Mouse (Mus musculus) adrenal gland, adult 2 months (tissue): Measurements from ENCODE around the gene Xrra1. TPM values are rescaled to one million over a fixed set of nuclear protein-coding genes. Genes with fewer than 3 reads are reported as not detected.
A peak's percentile ranks its signal among the peaks of the same experiment; 100 is the strongest.
"Not testable (repeated sequence)": the region's sequence is repeated elsewhere in the genome, so short reads cannot be mapped to it uniquely, and the experiment has no call there.

Experiments used
- DNase-seq: peaks from one replicate; pipeline ENCODE4 v3.0.0; 2021
- polyA plus RNA-seq: library from polyadenylated mRNA; depleted of rRNA; stranded (reverse); fragments of >200 nt; gene quantifications from 2 replicates; pipeline ENCODE4 v1.2.3, GENCODE M21; 2012
- total RNA-seq, 2 experiments: library from RNA; stranded (reverse); gene quantifications; 2 replicates each; pipeline ENCODE4 v1.2.3; 2021

The Xrra1 gene
- total and polyA plus RNA-seq, 3 experiments, result 0.41 to 64.4 (median 10.0) TPM

GRCm38 (mm10) chr7:99896905-99897304 lies 38.0 kb downstream of the Xrra1 start:
- no peak for DNase-seq

DNA sequence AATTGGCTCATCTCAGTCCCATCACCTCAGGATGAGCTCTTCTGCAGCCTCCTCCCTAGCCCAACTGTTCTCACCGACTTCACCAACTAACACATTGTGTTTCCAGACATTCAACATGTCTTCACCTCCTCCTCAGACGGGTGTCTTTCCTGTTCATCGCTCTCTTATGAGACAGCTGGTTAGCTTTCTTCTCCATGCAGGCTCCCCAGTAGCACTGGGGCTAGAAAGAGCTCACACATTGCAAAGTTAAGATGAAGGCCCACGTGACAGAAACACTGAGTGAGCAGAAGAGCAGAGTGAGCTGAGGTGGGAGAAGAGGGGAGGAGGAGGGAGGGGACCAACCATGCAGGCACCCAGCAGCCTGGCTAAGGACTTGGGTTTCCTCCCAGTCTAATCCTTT lies 43.3 kb downstream of the Xrra1 start:
- DNase-seq, result no peak

GRCm38 (mm10) chr7:99902918-99903665 lies 44.2 kb downstream of the Xrra1 start:
- no peak for DNase-seq

DNA sequence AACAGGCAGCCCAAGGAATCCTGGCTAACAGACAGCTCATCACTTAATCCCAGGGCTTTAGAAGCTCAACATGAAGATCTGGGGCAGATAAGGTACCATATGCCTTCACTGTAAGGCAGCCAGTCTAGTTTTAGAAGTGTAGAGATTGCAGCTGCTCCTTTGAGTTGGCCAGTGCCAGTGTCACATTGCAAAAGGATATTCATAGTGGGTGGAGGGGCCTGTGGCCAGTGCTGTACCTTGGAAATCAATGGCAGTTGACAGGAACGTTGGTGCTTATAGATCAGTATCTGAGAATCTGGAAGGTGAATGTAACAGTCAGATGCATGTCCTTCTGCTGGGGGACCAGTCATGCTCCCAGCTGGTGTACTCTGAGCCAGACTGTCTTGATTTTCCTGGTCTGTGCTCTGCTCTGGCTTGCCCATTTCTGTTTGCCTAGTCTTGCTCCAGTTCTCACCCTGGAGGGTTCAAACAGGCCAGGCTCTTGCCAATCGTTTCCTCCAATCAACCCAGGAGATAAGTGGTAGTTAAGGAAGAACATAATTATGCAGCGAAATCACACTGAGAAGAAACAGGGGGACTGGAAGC lies 45.6 kb downstream of the Xrra1 start:
- peak; percentile 46 for DNase-seq

DNA sequence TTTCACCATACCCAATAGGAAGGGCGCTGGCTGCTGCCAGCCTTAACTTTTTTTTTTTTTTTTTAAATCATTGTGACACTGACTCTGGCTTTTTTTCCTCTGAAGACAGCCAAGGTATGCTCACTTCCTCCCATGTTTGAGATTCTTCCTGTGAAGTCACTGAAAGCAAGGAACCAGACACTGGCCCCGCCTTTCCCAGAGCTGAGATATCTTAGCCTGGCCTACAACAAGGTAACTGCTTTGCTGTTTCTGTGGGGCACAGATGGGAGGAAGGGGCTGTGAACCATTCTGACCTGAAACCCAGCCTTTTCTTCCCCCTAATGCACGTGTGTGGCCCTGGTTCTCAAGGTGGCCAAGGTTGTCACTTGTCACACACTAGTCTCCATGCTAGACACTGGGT lies 47.4 kb downstream of the Xrra1 start:
- no peak for DNase-seq

DNA sequence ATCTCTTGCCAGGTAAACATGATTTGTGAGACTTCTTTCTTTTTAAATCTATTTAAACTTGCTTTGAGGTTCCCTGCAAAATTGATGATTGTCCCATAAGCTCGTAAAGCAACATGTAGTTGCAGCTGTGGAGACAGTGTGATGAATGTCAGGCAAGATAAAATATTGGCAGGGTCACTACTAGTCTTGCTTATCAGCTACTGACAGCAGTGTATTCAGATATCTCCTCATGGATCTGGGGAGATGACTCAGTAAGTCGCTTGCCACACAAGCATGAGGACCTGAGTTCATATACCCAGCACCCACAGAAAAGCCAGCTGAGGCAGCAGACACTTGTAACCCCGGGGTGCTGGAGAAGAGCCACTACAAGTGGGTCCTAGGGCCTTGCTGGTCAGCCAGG lies 48.5 kb downstream of the Xrra1 start:
- peak; percentile 48 for DNase-seq

GRCm38 (mm10) chr7:99911038-99911437 lies 52.1 kb downstream of the Xrra1 start:
- no peak for DNase-seq

DNA sequence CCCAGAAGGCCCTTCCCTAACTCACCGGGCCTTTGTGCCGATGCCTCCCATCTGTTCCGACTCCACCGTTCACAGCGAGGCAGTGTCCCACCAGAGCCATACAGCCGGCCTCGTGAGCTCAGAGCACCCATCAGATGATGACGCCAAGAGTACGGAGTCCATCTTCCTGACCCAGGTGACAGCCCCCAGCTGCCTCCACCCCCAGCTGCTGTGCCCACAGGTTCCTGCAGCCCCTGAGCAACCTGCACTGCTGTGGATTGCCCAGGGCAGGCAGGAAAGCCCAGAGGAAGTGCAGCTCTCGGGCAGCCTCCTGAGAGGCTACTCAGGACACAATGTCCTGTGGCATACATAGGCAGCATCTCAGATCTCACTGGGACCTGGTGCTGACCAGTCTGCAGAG lies 55.4 kb downstream of the Xrra1 start:
- DNase-seq, result no peak

GRCm38 (mm10) chr7:99915511-99915910 lies 56.6 kb downstream of the Xrra1 start:
- peak; percentile 80 for DNase-seq

DNA sequence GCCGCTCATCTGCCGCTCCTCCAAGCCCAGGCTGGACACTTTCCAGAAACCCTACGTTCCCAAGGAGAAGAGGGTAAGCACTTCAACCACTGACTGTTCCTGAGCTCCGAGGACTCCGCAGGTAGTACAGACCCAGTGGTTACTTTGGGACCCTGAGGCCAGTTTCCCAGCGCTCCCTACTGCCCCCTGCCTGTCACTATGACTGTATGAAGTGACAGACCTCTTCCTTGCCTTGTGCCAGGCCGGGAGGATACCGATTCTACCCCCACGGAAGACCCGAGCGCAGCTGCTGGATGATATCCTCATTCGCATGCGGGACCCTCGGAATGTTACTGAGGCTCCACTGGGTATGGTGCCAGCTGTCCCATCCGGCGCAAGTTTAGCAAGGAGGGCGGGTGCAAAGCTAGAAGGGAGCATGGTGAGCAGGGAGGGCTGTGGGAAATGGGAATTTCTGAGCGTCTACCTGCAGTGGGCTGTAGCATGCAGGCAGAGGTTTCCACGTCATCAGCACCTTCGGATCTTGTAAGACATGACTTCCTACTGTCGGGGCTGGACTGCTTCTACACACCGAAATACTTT lies 57.9 kb downstream of the Xrra1 start:
- DNase-seq, result peak; percentile 72

- DNase-seq, result peak; percentile 86
Measured at GRCm38 (mm10) chr7:99917320-99917844, 58.5 kb downstream of the Xrra1 start.

DNA sequence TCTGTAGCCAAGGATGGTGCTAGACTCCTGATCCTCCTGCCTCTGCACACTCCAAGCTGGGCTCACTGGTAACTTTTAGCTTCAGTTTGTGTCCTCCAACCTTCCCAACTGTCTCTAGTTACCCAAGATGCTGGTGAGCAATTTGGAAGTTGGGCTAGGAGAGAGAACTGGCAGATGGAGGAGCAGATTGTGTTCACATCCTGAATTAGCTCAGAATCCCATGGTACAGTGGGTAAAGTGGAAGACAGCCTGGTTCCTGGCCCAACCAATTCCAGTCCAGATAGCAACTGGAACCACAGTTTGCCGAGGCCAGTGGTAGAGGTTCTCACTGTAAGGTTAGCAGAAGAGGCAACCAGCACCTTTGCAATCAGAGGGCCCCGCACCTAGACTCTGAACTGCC lies 60.2 kb downstream of the Xrra1 start:
- no peak for DNase-seq

GRCm38 (mm10) chr7:99919971-99920370 lies 61.1 kb downstream of the Xrra1 start:
- DNase-seq, result no peak

DNA sequence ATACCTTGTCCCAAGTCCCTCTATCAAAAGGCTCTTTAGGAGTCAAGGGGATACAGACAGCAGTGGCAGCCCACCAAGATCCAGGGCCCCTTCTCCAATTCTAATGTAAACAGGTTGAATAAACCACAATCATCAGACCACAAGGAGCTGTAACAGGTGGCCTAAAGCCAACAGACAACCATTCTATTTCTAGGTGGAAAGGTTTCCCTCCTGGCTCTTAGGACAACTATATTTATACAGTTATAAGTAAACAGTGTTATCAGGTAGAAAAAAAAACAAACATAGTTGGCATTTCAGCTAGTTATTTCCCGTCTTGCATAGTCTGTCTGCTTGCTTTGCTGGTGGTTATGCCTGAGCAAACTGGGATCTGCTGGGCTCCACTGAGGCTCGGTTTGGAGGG lies 61.5 kb downstream of the Xrra1 start:
- no peak for DNase-seq

DNA sequence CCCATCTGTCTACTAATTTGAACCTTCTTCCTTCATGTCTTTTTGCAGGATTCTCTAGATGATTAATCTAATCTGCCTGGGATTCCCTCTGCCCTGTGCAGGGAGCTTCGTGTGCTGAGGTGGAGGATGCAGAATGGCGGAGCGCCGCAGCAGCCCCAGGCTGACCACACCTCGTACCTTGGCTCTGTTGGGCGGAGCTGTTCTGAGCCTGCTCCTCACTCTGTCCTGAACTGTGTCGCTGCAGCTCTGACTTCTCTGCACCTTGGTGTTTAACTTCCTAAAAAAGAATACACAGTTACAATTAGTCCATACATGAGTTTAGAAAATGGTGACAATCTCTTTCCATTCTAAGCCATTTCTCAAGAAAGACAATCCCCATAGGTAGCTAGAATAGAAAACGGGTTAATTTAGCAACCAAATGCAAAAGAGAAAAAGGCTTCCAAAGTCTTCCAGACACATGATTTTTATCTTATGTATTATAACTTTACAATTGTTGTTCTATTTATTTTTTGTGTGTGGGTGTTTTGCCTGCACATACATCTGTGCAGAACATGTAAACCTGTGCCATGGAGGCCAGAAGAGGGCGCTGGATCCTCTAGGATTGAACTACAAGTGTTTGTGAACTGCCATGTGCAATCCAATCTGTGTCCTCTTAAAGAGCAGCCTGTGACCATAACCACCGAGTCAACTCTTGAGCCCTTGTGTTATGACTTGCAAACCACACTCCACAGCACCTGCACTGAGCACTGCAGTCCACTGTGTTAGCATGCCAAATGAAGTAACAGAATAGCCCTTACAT lies 68.2 kb downstream of the Xrra1 start:
- DNase-seq, result peak; percentile 76

GRCm38 (mm10) chr7:99935758-99936157 lies 76.8 kb downstream of the Xrra1 start:
- peak; percentile 32 for DNase-seq

- DNase-seq, result no peak
Measured at GRCm38 (mm10) chr7:99940669-99941068, 81.8 kb downstream of the Xrra1 start.

DNA sequence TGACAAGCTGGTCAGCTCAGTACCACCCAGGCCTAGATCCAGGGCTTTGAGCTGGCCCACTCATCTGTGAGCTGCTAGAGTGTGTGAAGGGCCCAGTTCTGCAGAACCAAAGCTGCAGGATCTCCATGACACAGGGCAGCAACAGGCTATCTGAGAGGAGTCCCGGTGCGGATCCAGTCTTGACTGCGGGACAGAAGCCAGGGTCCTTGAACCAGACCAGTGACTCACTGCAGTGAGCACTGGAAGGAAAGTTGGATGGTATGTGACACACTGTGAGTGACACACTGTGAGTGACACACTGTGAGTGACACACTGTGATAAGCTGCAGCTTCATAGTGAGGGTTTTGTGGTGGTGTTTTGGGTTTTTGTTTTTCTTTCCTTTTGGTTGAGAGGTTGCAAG lies 85.6 kb downstream of the Xrra1 start:
- peak; percentile 85 for DNase-seq

DNA sequence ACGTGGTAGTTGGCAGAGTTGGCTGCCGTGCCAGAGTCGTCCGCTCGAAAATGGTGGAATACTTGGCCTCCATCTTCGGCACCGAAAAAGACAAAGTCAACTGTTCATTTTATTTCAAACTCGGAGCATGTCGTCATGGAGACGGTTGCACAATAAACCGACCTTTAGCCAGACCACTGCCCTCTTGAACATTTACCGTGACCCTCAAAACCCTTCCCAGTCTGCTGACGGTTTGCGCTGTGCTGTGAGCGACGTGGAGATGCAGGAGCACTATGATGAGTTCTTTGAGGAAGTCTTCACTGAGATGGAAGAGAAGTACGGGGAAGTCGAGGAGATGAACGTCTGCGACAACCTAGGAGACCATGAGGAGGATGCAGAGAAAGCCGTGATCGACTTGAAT lies 86.1 kb downstream of the Xrra1 start:
- DNase-seq, result not testable (repeated sequence)

DNA sequence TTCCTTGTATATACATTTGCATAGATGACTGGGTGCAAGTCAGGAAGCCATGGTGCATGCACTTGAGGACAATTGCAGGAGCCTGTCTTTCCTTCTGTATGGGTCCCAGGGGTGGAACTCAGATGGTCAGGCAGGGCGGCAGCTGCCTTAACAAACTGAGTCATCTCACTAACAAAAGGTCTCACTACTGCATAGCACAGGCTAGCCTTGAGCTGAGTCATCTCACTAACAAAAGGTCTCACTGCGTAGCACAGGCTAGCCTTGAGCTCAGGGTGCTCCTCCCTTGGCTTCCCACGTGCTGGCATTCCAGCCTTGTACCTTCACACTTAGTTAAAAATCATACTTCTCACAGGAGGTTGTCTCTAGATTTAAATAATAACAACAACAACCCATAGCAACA lies 87.0 kb downstream of the Xrra1 start:
- DNase-seq, result no peak

DNA sequence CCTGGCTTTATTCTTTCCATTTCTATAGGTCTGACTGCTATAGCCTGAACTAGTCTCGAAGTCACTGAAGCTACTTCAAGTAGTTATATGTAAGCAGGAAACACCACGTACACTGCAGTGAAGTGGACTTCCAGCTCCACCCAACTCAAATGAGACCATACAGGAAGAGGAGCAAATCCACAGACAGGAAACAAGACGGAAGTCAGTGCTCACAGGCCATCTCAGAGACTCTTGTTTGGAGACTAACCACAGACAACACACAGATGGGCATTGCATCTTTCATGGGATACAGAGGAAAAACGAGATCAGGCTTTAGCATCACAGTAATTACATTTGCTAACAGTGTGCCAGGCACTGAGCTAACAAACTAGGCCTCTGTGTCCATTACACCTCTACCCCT lies 87.4 kb downstream of the Xrra1 start:
- no peak for DNase-seq

- DNase-seq, result peak; percentile 29
Measured at GRCm38 (mm10) chr7:99947329-99947728, 88.4 kb downstream of the Xrra1 start.
